Mouse (Mus musculus): ENCODE data around the gene Wsb2. TPM values are rescaled to one million over a fixed set of nuclear protein-coding genes. Genes with fewer than 3 reads are reported as not detected.

The Wsb2 gene
- total RNA-seq, 2 experiments from 2014 or later: 264 to 285 TPM

Other genes with a start within 250 kb of the Wsb2 start
- gene Suds3, start 241.2 kb upstream of the Wsb2 start, total RNA-seq (2021): 100 to 1,000 TPM; 109 to 110 TPM
- gene Taok3, start 237.2 kb upstream of the Wsb2 start, total RNA-seq (2021): 10 to 100 TPM; 52.4 to 59.1 TPM
- gene Pebp1, start 69.7 kb upstream of the Wsb2 start, total RNA-seq (2021): 100 to 1,000 TPM; 698 to 787 TPM
- gene Vsig10, start 38.2 kb upstream of the Wsb2 start, total RNA-seq (2021): 1 to 10 TPM; 2.0 to 2.6 TPM
- 10 to 100 TPM; 11.6 to 18.9 TPM for gene Rfc5, start 31.7 kb downstream of the Wsb2 start, total RNA-seq (2021)
- gene Ksr2, start 56.7 kb downstream of the Wsb2 start, total RNA-seq (2021): 10 to 100 TPM; 29.0 to 43.1 TPM